Mouse (Mus musculus) R1 (cell line): ENCODE data around the gene Tshr.

Experiments used
- DNase-seq: peaks from one replicate; pipeline ENCODE4 v3.0.0-alpha.2; 2018; ENCODE audit warnings: low read depth, low spot score

Gene Tshr

GRCm38 (mm10) chr12:91587491-91588033, 203.2 kb downstream of the Tshr start:
- DNase-seq, result peak; percentile 28

GRCm38 (mm10) chr12:91588176-91588669, 203.9 kb downstream of the Tshr start:
- DNase-seq, result peak; percentile 96

- peak; percentile 54 for DNase-seq
Observed at GRCm38 (mm10) chr12:91588670-91589541, 204.5 kb downstream of the Tshr start.

GRCm38 (mm10) chr12:91589542-91589846, 205.1 kb downstream of the Tshr start:
- no peak for DNase-seq

GRCm38 (mm10) chr12:91589847-91590690, 205.7 kb downstream of the Tshr start, which contains the start of gene Gtf2a1:
TSS of gene Gtf2a1 (minus strand) at chr12:91590487.
- peak; percentile 92 for DNase-seq

- DNase-seq, result peak; percentile 57
Observed at GRCm38 (mm10) chr12:91590716-91591115, 206.4 kb downstream of the Tshr start.

GRCm38 (mm10) chr12:91591191-91591590, 206.8 kb downstream of the Tshr start:
- no peak for DNase-seq

GRCm38 (mm10) chr12:91592128-91592527, 207.8 kb downstream of the Tshr start:
- no peak for DNase-seq
